Mouse (Mus musculus): ENCODE results near the gene Sdk2. TPM values are rescaled to one million over a fixed set of nuclear protein-coding genes. Genes with fewer than 3 reads are reported as not detected.

Sdk2 gene
- polyA plus RNA-seq, 1 experiment from 2014 or later = 4.2 TPM

GRCm38 (mm10) chr11:113810638-113811545 is 256.0 kb downstream of the Sdk2 start:
- no peak overlapping the region for H3K9ac ChIP-seq (ENCODE audit: low read depth, low read length)
- ATAC-seq (ENCODE audit: low FRiP score, low TSS enrichment) = peak; percentile 49; the same call in 1 of the 2 replicates
- H3K4me3 ChIP-seq (ENCODE audit: low read length) = no peak overlapping the region
- no peak overlapping the region for H3K27ac ChIP-seq (ENCODE audit: low read depth, low read length)
- H3K9me3 ChIP-seq (ENCODE audit: control insufficient read depth, low read length) = no peaks in the 10 kb centered on the region
- WGBS = 46% methylated on average over 24 of the region's 24 CpGs
- H3K4me2 ChIP-seq (replicated peaks; ENCODE audit: low read depth, low read length) = no peak overlapping the region
- peaks cover 13% of the 10 kb centered on the region for H3K4me1 ChIP-seq (ENCODE audit: control insufficient read depth, insufficient read depth, low read length)
- no peaks in the 10 kb centered on the region for H3K36me3 ChIP-seq (ENCODE audit: control insufficient read depth, insufficient read depth, low read length)
- H3K27me3 ChIP-seq (ENCODE audit: control insufficient read depth, insufficient read depth, low read length) = no peaks in the 10 kb centered on the region

GRCm38 (mm10) chr11:113807086-113807485 is 259.8 kb downstream of the Sdk2 start:
- Histone ChIP-seq H3K9me3 (ENCODE audit: control insufficient read depth, low read length) (no peaks in the 10 kb centered on the region), H3K9ac (ENCODE audit: low read depth, low read length) (no peak overlapping the region), H3K4me3 (ENCODE audit: low read length) (no peak overlapping the region), H3K27ac (ENCODE audit: low read depth, low read length) (peak overlapping the region; percentile 61; the same call in 1 of the 2 replicates), H3K27me3 (ENCODE audit: control insufficient read depth, insufficient read depth, low read length) (no peaks in the 10 kb centered on the region), H3K4me1 (ENCODE audit: control insufficient read depth, insufficient read depth, low read length) (peaks cover 17% of the 10 kb centered on the region), H3K4me2 (replicated peaks; ENCODE audit: low read depth, low read length) (no peak overlapping the region), H3K36me3 (ENCODE audit: control insufficient read depth, insufficient read depth, low read length) (no peaks in the 10 kb centered on the region)
- WGBS = 11% methylated on average over 9 of the region's 9 CpGs
- peak; percentile 43; the same call in 1 of the 2 replicates for ATAC-seq (ENCODE audit: low FRiP score, low TSS enrichment)

- H3K27me3 ChIP-seq (ENCODE audit: control insufficient read depth, insufficient read depth, low read length) = no peaks in the 10 kb centered on the region
- no peak overlapping the region for H3K4me2 ChIP-seq (replicated peaks; ENCODE audit: low read depth, low read length)
- H3K9me3 ChIP-seq (ENCODE audit: control insufficient read depth, low read length) = no peaks in the 10 kb centered on the region
- H3K36me3 ChIP-seq (ENCODE audit: control insufficient read depth, insufficient read depth, low read length) = no peaks in the 10 kb centered on the region
- no peak overlapping the region for H3K4me3 ChIP-seq (ENCODE audit: low read length)
- peak; percentile 30; the same call in 1 of the 2 replicates for ATAC-seq (ENCODE audit: low FRiP score, low TSS enrichment)
- 36% methylated on average over 9 of the region's 9 CpGs for whole genome bisulfite sequencing
- no peak overlapping the region for H3K9ac ChIP-seq (ENCODE audit: low read depth, low read length)
- H3K27ac ChIP-seq (ENCODE audit: low read depth, low read length) = peak overlapping the region; percentile 61; the same call in 1 of the 2 replicates
- peaks cover 21% of the 10 kb centered on the region for H3K4me1 ChIP-seq (ENCODE audit: control insufficient read depth, insufficient read depth, low read length)
Measured at GRCm38 (mm10) chr11:113806382-113807077, 260.3 kb downstream of the Sdk2 start.

GRCm38 (mm10) chr11:113805974-113806373 is 260.9 kb downstream of the Sdk2 start:
- WGBS = 76% methylated on average over 10 of the region's 10 CpGs
- H3K4me3 ChIP-seq (ENCODE audit: low read length) = no peak overlapping the region

GRCm38 (mm10) chr11:113803321-113803941 is 263.4 kb downstream of the Sdk2 start:
- ATAC-seq (ENCODE audit: low FRiP score, low TSS enrichment) = no peak
- Histone ChIP-seq H3K9ac (ENCODE audit: low read depth, low read length) (no peak overlapping the region), H3K4me2 (replicated peaks; ENCODE audit: low read depth, low read length) (no peak overlapping the region), H3K4me1 (ENCODE audit: control insufficient read depth, insufficient read depth, low read length) (peaks cover 23% of the 10 kb centered on the region), H3K36me3 (ENCODE audit: control insufficient read depth, insufficient read depth, low read length) (no peaks in the 10 kb centered on the region), H3K27ac (ENCODE audit: low read depth, low read length) (no peak overlapping the region), H3K9me3 (ENCODE audit: control insufficient read depth, low read length) (no peaks in the 10 kb centered on the region), H3K4me3 (ENCODE audit: low read length) (no peak overlapping the region), H3K27me3 (ENCODE audit: control insufficient read depth, insufficient read depth, low read length) (no peaks in the 10 kb centered on the region)
- WGBS = 68% methylated on average over 9 of the region's 9 CpGs

More at GRCm38 (mm10) chr11:113805974-113806373, 260.9 kb downstream of the Sdk2 start:
- peak overlapping the region; percentile 30; the same call in 1 of the 2 replicates for H3K27ac ChIP-seq (ENCODE audit: low read depth, low read length)
- no peak overlapping the region for H3K4me2 ChIP-seq (replicated peaks; ENCODE audit: low read depth, low read length)
- no peaks in the 10 kb centered on the region for H3K36me3 ChIP-seq (ENCODE audit: control insufficient read depth, insufficient read depth, low read length)
- peaks cover 19% of the 10 kb centered on the region for H3K4me1 ChIP-seq (ENCODE audit: control insufficient read depth, insufficient read depth, low read length)
- peak overlapping the region; percentile 23; the same call in 1 of the 2 replicates for H3K9ac ChIP-seq (ENCODE audit: low read depth, low read length)
- no peaks in the 10 kb centered on the region for H3K27me3 ChIP-seq (ENCODE audit: control insufficient read depth, insufficient read depth, low read length)
- no peaks in the 10 kb centered on the region for H3K9me3 ChIP-seq (ENCODE audit: control insufficient read depth, low read length)
- ATAC-seq (ENCODE audit: low FRiP score, low TSS enrichment) = no peak

GRCm38 (mm10) chr11:113802456-113802855 is 264.4 kb downstream of the Sdk2 start:
- H3K27me3 ChIP-seq (ENCODE audit: control insufficient read depth, insufficient read depth, low read length) = no peaks in the 10 kb centered on the region
- no peak overlapping the region for H3K4me3 ChIP-seq (ENCODE audit: low read length)
- peaks cover 30% of the 10 kb centered on the region for H3K4me1 ChIP-seq (ENCODE audit: control insufficient read depth, insufficient read depth, low read length)
- H3K4me2 ChIP-seq (replicated peaks; ENCODE audit: low read depth, low read length) = no peak overlapping the region
- no peak overlapping the region; the same call in 1 of the 2 replicates for H3K27ac ChIP-seq (ENCODE audit: low read depth, low read length)
- no peaks in the 10 kb centered on the region for H3K9me3 ChIP-seq (ENCODE audit: control insufficient read depth, low read length)
- WGBS = 43% methylated on average over 12 of the region's 12 CpGs
- peak; percentile 33; the same call in 1 of the 2 replicates for ATAC-seq (ENCODE audit: low FRiP score, low TSS enrichment)
- H3K9ac ChIP-seq (ENCODE audit: low read depth, low read length) = no peak overlapping the region
- H3K36me3 ChIP-seq (ENCODE audit: control insufficient read depth, insufficient read depth, low read length) = no peaks in the 10 kb centered on the region

GRCm38 (mm10) chr11:113800026-113800425 is 266.8 kb downstream of the Sdk2 start:
- Histone ChIP-seq H3K4me3 (ENCODE audit: low read length) (no peak overlapping the region), H3K9me3 (ENCODE audit: control insufficient read depth, low read length) (no peaks in the 10 kb centered on the region), H3K9ac (ENCODE audit: low read depth, low read length) (no peak overlapping the region), H3K36me3 (ENCODE audit: control insufficient read depth, insufficient read depth, low read length) (no peaks in the 10 kb centered on the region), H3K4me1 (ENCODE audit: control insufficient read depth, insufficient read depth, low read length) (peaks cover 34% of the 10 kb centered on the region), H3K27me3 (ENCODE audit: control insufficient read depth, insufficient read depth, low read length) (no peaks in the 10 kb centered on the region), H3K4me2 (replicated peaks; ENCODE audit: low read depth, low read length) (no peak overlapping the region), H3K27ac (ENCODE audit: low read depth, low read length) (no peak overlapping the region)
- ATAC-seq (ENCODE audit: low FRiP score, low TSS enrichment) = no peak
- 96% methylated on average over 12 of the region's 12 CpGs for whole genome bisulfite sequencing

GRCm38 (mm10) chr11:113799041-113799447 is 267.8 kb downstream of the Sdk2 start:
- Histone ChIP-seq H3K27ac (ENCODE audit: low read depth, low read length) (no peak overlapping the region), H3K4me3 (ENCODE audit: low read length) (no peak overlapping the region)
- 48% methylated on average over 14 of the region's 14 CpGs for WGBS

More at GRCm38 (mm10) chr11:113799041-113799447, 267.8 kb downstream of the Sdk2 start:
- Histone ChIP-seq H3K9me3 (ENCODE audit: control insufficient read depth, low read length) (no peaks in the 10 kb centered on the region), H3K27me3 (ENCODE audit: control insufficient read depth, insufficient read depth, low read length) (no peaks in the 10 kb centered on the region), H3K4me2 (replicated peaks; ENCODE audit: low read depth, low read length) (no peak overlapping the region), H3K36me3 (ENCODE audit: control insufficient read depth, insufficient read depth, low read length) (no peaks in the 10 kb centered on the region), H3K9ac (ENCODE audit: low read depth, low read length) (no peak overlapping the region), H3K4me1 (ENCODE audit: control insufficient read depth, insufficient read depth, low read length) (peaks cover 34% of the 10 kb centered on the region)
- no peak for ATAC-seq (ENCODE audit: low FRiP score, low TSS enrichment)
